Mouse (Mus musculus) kidney, postnatal 14 days (tissue): ENCODE measurements at regions not wholly inside any gene's neighbourhood (a gene's known extent, or its start where the extent isn't known, plus 50 kb on each side); places are given as distances from the start of the nearest gene placed in this dataset.

Source experiments
- DNase-seq: peaks from one replicate; pipeline ENCODE4 v3.0.0; 2022; ENCODE audit warnings: mixed read lengths

- DNase-seq: peak; percentile 63
Measured at GRCm38 (mm10) chr2:52804106-52804825, 53.4 kb upstream of the Fmnl2 start.

GRCm38 (mm10) chr2:52804826-52805149, 52.9 kb upstream of the Fmnl2 start:
- no peak for DNase-seq

- DNase-seq: no peak
Measured at GRCm38 (mm10) chr2:52807826-52808225, 49.8 kb upstream of the Fmnl2 start.
